Mouse (Mus musculus) heart, postnatal 36 days (tissue): ENCODE data around the gene Ptgdr2. TPM values are rescaled to one million over a fixed set of nuclear protein-coding genes. Genes with fewer than 3 reads are reported as not detected.

Source experiments
- DNase-seq, 2 experiments: peaks; one replicate each; pipeline ENCODE4 v3.0.0; 2021 to 2022
- intact Hi-C: fragments of 180-260 bp; cut with DNase I; formaldehyde crosslinking; loops from one replicate; pipeline ENCODE4 v1.15.1; 2025
- total RNA-seq, 2 experiments: library from RNA; stranded (reverse); gene quantifications; 2 replicates each; pipeline ENCODE4 v1.2.3; 2021

Ptgdr2 gene
- under 1 TPM in 1 of 2 experiments, not detected in 1; 0.14 TPM for total RNA-seq

DNA sequence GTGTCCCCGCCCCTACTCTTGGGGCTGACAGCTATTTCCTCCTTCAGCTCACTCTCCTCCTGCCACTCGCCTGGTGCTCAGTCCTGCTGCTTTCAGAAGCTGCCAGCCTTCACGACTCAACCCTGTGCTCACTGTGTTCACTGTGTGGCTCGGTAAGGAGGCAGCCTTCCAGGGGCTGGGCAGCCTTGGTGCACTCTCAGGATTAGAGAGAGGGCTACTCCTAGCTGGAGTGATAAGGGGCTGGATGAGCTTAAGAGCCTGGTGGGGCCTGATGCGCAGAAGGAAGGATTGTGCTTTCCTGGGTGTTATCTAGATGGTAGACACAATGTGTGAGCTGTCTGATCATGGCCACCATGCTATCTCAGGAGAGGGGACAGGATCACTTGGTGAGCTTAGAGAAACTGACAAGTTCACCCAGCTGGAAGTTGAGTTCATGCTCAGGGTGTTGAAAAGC, at the start of gene Ptgdr2:
TSS of gene Ptgdr2 (plus strand) at position 51 of the 454 bp plus-strand sequence.
- no peak for DNase-seq
- intact Hi-C loops: no loop called here

DNA sequence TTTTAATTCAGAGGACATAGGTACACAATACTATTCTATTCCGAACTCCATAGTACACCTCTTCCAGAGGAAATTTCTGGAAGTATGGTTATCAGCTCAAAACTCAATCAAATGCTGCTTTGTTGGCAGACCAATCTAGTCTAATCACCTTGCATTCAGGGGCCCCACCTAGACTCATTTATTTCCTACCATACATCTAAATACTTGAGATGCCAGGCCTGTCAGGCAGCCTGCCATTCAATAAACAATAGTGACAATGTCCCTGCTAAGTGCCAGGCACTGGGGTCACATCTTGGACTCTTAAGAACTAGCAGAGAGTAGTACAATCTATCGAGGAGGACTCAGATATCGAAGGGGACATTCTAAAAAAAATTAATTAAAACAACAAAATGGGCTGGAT, 44.8 kb upstream of the Ptgdr2 start:
- no peak for DNase-seq
- intact Hi-C loops: no loop called here

DNA sequence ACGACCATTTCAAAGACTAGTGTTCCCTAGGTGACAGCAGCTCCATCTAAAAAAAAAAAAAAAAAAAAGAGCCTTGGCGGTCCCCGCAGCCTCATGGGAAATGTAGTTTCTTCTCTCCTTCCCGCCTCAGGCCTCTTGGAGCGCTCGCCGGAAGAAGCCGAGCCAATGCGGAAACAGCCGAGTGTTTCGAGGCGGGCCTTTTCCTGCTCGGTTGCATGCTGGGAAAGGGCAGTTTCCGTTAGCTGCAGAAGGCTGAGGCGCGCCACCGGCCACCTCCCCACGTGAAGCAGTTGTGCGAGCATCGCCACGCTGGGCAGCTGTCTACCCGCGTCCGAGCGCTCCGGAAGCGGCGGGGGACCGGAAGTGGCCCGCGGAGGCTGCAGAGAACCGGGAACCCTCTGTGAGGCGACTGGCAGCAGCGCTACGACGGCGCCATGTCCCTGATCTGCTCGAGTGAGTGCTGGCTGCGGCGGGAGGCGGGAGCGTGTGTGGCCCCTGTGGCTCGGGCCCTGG, 41.9 kb upstream of the Ptgdr2 start, which contains the start of gene Prpf19:
TSS of gene Prpf19 (plus strand) at position 216 of the 513 bp plus-strand sequence.
- peak; percentile 96 for DNase-seq
- intact Hi-C loops: no loop called here

DNA sequence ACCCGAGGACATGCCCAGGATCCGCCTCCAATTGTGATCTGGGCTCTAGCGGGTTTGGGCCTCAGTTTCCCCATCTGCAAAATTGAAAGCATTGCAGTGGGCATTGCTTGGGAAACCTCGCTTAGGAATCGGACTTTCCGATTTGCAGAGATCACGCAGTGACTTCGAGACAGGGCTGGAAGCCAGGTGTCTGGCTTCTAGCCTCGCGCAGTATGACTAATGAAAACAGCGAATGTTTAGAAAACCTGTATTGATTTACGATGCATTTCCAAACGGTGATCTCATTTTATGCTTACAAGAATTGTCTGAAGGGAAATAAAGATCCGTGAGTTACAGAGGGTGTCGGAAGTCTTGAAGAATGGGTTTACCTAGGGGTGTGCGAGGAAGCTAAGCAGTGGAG, 41.3 kb upstream of the Ptgdr2 start:
- no peak for DNase-seq
- intact Hi-C loops: loop anchor here (2.0 kb wide), 1 partner anchor 53 kb away; the partner anchor contains the start of gene Ccdc86

DNA sequence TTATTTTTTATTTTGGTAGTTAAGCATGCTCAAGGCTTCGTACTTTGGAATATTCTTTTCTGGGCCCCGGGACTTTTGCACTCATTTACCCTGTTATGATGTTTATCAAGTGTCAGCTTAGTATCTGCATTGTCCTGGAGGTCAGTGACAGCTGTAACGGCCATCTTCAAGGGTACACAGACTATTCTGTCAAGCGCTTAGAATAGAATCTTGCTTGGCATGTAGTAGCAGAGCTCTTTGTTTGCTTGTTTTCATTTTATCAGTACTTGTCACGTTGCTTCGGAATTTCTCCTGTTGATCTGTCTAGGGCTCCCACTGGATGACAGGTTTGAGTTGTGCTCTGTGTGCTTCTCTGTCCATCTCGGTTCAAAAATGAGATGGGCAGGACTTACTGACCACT, 40.1 kb upstream of the Ptgdr2 start:
- peak in 1 of 2 experiments; percentile 15 for DNase-seq
- intact Hi-C loops: loop anchor here (2.0 kb wide), 1 partner anchor 52 kb away; the partner anchor contains the start of gene Ccdc86

DNA sequence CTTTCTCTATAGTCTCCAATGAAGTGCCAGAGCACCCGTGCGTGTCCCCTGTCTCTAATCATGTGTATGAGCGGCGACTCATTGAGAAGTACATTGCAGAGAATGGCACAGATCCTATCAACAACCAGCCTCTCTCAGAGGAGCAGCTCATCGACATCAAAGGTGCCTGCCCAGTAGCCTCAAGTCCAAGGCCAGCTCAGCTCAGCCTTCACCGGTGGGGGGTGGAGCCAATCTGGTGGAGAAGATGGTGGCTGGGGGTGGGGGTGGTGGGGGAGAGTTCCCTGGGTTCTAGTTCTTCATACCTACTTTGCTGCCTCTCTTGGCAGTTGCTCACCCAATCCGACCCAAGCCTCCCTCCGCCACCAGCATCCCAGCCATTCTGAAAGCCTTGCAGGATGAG, 39.5 kb upstream of the Ptgdr2 start:
- DNase-seq: peak in 1 of 2 experiments; percentile 17
- intact Hi-C loops: loop anchor here (2.0 kb wide), 1 partner anchor 51 kb away; the partner anchor contains the start of gene Ccdc86

DNA sequence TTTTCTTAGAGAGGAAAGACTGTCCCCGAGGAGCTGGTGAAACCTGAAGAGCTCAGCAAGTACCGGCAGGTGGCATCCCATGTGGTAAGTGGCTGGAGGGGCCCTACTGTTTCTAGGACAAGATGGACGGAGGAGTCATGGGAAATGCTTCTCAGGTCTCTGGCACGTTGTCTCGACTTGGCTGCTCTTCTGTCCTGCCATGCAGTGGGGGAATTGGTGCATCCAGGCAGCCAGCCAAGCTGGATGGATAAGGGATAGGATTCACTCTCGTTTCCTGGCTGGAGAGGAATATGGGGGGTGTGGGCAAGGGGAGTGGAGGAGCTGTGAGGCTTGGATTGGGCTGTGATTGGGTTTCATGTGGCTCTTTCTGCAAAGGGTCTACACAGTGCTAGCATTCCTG, 36.6 kb upstream of the Ptgdr2 start:
- DNase-seq: peak; percentile 57 to 62
- intact Hi-C loops: no loop called here

DNA sequence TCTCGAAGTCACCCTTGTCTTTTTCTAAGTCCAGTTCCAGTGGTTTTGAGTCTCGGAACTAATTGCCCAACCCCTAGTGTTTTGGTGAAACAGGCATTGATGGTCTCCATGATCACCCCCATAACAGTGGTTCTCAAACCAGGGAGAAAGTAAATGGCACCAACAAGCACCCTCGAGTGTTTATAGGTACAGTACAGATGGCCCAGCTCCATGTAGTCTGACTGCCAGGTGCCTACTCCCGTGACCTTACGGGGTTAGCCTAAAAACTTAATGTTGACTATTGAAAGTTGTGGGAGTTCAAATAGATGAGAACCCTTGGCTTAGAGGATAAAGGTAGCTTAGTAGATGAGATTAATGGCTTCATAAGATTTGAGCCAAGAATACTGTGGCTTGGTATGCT, 35.9 kb upstream of the Ptgdr2 start:
- intact Hi-C loops: no loop called here
- DNase-seq: no peak

DNA sequence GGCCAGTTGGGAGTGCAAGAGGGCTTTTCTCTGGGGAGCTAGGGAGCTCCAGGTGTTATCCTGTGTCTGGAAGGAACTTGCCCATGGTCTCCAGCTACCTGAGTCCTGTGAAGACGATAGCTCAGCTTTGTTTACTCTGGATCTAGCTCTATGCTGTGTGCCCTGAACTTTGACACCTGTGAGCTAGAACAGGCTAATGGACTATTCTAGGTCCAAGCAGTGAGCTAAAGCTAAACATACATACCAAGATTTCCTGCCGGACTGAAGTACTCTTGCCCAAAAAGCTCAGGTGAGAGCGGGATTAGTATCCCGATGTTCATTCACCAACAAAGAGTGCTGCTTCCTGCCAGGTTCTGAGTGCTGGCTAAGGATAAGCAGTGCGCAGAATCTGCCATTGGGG, 32.4 kb upstream of the Ptgdr2 start:
- DNase-seq: no peak
- intact Hi-C loops: no loop called here

DNA sequence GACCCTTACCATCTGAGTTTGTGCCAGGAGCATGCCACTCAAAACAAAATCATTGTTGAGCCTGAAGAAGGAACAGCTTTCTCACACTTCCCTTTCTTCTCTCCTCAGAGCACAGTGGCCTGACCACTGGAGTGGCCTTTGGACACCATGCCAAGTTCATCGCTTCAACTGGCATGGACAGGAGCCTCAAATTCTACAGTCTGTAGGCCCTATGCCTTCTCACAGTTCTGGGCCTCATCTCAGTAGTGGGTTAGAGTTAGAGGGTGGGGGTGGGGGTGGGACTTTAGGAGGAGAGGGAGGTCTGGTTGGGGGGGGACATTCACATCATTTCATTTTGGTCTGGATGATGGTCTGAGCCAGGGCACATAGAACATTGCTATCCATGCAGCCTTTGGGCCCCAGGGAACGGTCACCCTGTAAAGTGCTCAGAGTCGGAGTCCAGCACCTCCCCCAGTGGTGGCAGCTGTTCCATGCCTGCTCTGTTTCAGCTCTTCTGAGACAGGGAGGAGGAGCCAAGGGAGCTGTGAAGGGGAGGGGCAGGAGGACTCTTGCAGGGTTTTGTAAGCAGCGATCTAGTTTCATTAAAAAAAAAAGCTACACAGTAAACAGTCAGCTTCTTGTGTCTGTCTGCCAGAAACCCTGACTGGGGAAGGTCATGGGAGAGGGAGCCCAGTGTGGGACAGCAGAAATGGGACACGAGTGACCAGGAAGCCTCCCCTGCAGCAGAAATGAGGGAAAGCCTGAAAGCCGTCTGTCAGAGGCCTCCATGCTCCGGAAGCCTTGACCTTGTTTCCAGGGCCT, 31.8 kb upstream of the Ptgdr2 start:
- intact Hi-C loops: no loop called here
- peak; percentile 57 to 61 for DNase-seq

DNA sequence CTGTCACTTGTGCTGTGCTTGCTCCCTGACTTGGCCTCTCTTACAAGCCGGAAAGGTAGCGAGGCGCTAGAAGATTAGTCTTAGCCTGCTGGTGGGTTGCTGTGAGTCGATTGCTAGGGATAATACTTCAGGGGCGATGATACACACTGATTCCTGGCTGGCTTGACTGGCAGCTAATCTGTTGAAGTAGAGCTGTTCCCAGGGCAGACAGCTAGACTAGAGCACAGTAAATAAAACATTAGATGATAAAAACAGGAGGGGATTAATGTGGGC, 31.3 kb upstream of the Ptgdr2 start:
- intact Hi-C loops: no loop called here
- no peak for DNase-seq

DNA sequence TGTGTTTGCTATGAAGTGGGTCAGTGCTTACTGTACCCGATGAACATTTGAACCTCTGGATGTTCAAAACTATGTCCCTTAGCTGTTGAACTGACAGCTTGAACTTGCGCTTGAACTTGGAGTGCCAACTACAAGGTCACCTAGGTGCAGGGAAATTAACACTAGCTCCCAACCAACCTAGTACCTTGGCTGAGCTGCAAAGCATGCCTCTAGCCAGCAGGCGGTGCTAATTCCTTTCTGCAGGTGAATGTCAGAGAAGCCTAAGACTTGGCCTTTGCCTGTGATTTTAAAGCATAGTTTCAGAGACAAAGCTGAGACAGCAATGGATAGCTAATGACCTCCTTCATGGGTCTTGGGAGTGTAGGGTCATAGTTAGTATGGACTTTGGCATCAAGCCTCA, 29.1 kb upstream of the Ptgdr2 start:
- intact Hi-C loops: loop anchor here (2.0 kb wide), 1 partner anchor 51 kb away; no protein-coding TSS in a partner anchor
- peak; percentile 49 to 58 for DNase-seq

DNA sequence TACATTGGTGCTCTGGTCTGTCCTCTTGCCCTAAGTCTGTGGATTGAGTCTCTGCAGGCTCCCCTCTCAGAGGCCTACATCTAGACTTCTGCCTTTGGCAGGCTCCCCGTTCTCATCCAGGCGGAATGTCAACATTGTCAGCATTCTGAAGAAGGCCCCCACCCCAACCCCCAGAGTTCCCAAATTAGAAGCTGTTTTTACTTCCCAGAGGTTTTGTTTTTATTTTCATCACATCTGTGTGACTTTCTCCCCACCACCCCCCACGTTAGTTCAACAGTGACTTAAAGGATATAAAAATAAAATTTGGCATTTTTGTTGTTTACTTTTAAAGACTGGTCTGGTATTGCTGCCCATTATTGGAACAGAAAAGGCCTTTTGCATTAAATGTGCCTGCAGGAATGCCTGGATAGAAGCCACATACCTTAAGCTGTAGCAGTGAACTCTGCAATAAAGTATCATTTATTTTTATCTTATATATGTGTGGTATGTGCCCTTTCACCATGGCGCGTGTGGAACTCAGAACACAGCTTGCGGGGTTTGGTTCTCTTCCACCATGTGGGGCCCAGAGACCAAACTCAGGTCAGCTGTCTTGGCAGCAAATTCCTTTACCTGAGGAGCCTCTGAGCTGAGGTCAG, 27.8 kb upstream of the Ptgdr2 start:
- intact Hi-C loops: loop anchor here (2.0 kb wide), 1 partner anchor 50 kb away; no protein-coding TSS in a partner anchor
- DNase-seq: no peak

DNA sequence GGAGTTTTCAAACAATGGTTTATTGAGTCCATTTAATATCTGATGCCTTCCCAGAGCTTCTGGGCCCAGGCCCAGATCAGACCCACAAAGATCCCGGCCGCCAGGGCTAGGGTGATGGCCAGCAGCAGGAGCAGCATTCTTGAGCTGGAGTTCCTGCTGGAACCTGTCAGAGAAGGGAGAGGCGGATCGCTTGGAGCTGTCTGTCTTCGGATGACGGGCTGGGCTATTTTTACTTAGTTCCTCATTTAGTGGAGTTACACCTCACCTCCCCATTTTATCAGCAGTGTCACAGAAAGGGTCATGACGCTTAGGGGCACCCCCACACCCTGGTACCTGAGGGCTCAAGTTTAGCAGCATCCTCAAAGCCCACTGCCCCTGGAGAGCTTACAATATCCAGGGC, 22.7 kb upstream of the Ptgdr2 start:
- DNase-seq: no peak
- intact Hi-C loops: no loop called here

DNA sequence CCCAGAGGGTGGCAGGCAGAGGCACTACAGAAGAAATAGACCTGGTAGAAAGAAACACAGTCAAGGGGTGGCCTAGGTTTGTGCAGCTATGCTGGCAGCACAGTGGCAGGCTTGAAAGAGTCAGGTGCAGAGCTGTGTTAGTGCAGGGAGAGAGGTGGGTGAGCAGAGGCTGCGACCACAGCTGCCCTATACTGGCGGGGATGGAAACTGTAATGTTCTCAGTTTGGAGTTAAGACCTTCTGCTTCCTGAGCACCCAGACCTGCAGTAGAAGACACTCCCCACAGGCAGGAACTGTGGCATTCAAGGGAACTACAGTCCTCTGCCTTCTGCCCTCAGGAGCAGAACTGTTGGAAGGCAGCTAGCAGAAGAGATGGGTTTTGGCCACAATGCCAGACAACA, 22.1 kb upstream of the Ptgdr2 start:
- DNase-seq: no peak
- intact Hi-C loops: no loop called here

DNA sequence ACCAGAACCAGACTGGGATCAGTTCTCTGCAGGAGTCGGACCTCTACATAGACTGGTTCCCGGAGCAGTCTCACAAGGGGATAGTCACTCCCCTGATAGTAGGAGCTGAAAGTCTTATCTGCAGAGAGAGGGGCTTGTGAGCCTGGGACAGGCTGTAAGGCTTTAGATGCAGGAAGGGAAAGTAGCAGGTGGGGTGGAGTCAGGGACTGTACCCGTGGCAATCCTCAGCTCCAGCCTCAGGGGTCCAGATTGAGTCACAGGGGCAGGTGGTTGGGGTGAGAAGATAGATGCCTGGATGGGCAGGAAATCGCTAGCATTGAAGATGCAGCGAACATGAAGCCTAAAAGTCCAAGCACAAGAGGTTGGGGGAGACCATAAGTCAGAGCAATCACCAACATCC, 20.5 kb upstream of the Ptgdr2 start:
- intact Hi-C loops: no loop called here
- no peak for DNase-seq

DNA sequence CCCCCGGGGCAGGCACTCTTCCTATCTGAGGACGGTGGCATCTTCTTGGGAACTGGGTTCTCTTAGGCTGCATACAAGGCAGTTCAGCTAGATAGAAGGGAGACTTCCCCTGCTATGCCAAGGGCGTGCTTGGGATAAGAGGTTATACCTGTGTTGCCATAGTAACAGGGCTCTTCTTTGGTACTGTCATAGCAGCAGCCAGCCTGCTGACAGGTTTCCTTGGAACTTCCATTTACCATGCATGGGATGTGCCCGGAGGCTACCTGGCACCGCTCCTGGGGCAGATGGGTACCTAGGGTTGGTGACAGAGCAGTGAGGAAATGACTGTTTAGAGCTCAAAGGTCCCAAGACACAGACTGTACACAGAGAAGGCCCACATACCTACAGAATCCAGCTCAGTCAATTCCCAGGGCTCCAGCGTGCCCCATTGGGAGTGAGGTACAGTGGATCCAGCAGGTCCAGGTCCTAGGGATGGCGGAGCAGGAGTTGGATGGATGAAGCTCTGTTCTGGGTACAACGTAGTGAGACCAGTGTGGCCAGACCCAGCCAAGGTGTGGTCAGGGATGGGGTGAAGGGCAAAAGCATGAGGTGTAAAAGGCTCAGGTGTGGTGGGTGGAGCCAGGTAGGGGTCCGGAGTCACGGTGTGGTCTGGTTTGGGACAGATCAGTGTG, 18.5 kb upstream of the Ptgdr2 start:
- intact Hi-C loops: no loop called here
- DNase-seq: no peak

DNA sequence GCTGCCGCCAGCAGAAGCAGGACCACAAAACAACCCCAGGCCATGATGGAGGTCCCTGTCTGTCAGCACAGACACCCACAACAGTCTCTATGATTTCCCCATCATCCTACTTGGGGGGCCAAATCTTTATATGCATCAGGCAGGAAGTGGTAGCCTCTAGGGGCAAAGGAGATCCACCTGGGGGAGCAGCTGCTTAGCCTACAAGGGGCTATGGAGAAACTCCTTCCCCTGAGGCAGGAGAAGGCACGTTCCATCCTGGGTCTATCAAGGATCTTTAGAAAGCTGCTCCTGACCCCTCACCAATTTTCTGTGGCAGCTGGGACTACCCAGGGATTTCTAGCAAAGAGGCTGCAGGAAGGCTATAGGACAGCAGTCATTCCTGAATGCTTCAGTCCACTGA, 16.4 kb upstream of the Ptgdr2 start, which contains the start of gene Zp1:
TSS of gene Zp1 (minus strand) at position 101 of the 400 bp plus-strand sequence.
- intact Hi-C loops: no loop called here
- DNase-seq: no peak

DNA sequence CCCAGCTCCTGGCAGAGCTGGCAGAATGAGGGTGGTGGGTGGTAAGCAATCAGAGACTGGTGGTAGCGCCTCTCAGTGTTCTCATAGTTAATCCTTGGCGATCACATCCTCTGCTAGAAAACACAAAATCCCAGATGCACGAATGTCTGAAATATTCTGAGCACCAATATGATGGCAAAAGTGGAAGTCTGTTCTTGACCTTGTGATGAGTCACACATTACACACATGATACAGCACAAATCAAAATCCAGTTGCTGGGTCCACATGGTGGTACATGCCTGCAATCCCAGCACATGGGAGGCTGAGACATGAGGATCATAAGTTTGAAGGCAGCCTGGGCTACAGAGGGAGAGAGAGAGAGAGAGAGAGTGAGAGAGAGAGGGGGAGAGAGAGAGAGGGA, 15.9 kb upstream of the Ptgdr2 start:
- intact Hi-C loops: no loop called here
- no peak for DNase-seq

DNA sequence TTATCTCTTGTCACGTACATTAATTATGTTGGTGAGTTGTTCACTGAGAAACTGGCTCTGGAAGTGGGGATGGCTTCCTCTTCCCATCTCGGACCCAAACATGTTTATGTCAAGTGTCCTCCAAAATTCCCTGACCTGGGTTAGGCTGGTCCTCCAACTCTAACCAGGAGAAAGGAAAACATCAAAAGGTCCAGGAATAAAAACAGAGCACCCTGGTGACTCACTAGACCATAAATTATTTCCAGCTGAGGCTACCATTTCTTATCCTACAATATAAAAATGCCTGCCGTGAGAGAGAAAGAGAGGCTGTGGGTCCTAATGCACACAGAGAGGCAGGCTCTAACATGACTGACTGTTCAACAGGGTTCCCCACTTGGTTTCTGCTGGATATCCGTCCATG, 12.7 kb upstream of the Ptgdr2 start:
- no peak for DNase-seq
- intact Hi-C loops: no loop called here

DNA sequence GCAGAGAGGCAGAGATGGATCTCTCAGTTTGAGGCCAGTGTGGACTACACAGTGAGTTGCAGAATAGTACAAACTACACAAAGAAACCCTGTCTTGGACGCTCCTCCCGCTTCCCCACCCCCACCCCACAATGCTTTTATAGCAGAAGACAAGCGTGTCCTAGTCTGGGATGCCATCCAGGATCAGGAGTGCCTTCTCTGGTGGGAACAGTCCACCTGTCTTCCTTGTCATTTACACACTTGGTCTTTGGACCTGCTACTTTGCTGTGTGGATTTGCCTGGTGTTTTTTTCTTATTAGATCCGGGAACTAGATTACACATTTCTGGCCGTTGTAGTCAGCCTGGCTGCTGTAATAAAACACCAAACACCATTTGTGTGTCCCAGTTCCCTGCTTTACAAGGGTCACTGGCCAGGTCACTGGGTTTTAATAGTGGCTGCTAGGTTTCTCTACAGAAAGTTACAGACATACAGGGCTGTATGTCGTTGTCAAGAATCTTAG, 10.8 kb upstream of the Ptgdr2 start:
- no peak for DNase-seq
- intact Hi-C loops: no loop called here
